Mouse (Mus musculus): ENCODE measurements around the gene Ugt1a6a.

DNA sequence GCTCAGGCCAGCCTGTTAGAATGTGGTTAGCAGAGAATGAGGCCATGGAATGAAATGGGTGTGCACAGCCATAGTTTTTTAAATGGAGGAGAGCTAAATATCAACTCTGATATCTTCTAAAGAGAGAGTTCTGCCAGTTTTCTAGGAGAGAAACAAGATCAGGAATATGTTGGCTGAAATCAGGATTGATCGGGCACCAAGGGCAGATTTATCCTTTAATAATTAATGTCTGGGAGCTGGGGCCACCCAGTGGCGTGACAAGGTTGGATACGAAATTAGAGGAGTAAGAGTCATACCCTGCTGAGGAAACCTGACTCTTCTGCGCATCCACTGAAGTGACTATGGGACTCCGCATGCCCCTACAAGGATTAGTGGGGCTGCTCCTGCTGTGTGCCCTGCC, 31.1 kb downstream of the Ugt1a6a start, which contains the start of gene Ugt1a5:
- no peak for TF ChIP-seq CTCF (IDR thresholded peaks at IDR 0.05; ENCODE audit: low read depth, low read length)
- no peak for TF ChIP-seq POLR2A (IDR thresholded peaks at IDR 0.05; ENCODE audit: borderline replicate concordance, low read depth, low read length)

All from bone marrow macrophage, adult 2 months (primary cell).